Mouse (Mus musculus) left cerebral cortex, postnatal 25 days (tissue): Measurements from ENCODE around the gene Gstm5. TPM values are rescaled to one million over a fixed set of nuclear protein-coding genes. Genes with fewer than 3 reads are reported as not detected.
"Not testable (repeated sequence)": the region's sequence is repeated elsewhere in the genome, so short reads cannot be mapped to it uniquely, and the experiment has no call there.

Source experiments
- DNase-seq, 2 experiments: peaks; one replicate each; pipeline ENCODE4 v3.0.0; 2022; ENCODE audit warnings: low spot score in 2 of 2, mixed read lengths in 1 of 2
- intact Hi-C: fragments of 180-260 bp; cut with DNase I; formaldehyde crosslinking; loops from one replicate; pipeline ENCODE4 v1.15.1; 2025
- total RNA-seq, 2 experiments: library from RNA; stranded (reverse); gene quantifications; 2 replicates each; pipeline ENCODE4 v1.2.3; 2021

The Gstm5 gene
- total RNA-seq, 2 experiments from 2014 or later, result 234 to 260 TPM

DNA sequence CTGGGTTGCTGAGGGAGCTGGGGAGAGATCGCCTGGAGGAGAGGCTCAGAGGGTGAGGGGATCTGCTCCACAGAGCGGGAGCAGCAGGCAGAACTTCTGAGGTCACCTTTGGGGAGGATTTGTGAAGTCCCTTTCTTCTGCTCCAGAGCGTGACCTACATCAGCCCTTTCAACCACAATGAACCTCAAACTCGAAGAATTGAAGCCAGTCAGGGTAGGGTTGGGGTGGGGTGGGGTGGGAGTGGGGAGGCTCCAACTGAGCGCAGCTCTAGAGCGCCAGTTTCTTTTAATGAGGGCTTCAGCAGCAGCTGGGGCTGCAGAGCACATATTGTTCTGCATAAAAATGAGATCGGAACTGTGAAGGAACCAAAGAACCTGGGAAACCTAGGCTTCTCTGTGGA lies 26.5 kb upstream of the Gstm5 start:
- DNase-seq, result peak; percentile 49 to 61
- intact Hi-C loops, result loop anchor here (10.0 kb wide), 1 partner anchor 276 kb away; the partner anchor contains the start of gene Gnai3

DNA sequence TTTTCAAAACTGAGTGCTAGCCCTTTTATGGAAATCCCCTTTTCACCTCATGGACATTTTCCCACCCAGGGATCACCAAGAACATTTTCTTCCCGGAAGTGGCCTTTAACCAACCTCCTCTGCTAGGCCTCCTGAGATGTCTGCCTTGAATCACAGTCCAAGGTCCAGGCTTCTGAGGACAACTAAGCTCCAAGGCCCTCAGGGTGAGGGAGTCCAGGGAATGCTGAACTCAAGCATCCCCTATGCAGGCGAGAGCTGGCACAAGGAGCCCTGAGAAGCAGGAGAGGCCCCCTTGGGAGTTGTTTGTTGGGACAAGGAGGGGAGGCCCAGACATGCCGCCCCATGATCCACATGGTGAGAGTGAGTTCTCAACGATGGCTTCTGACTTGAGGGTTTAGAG lies 25.7 kb upstream of the Gstm5 start:
- DNase-seq, result no peak
- intact Hi-C loops, result loop anchor here (10.0 kb wide), 1 partner anchor 275 kb away; the partner anchor contains the start of gene Gnai3

DNA sequence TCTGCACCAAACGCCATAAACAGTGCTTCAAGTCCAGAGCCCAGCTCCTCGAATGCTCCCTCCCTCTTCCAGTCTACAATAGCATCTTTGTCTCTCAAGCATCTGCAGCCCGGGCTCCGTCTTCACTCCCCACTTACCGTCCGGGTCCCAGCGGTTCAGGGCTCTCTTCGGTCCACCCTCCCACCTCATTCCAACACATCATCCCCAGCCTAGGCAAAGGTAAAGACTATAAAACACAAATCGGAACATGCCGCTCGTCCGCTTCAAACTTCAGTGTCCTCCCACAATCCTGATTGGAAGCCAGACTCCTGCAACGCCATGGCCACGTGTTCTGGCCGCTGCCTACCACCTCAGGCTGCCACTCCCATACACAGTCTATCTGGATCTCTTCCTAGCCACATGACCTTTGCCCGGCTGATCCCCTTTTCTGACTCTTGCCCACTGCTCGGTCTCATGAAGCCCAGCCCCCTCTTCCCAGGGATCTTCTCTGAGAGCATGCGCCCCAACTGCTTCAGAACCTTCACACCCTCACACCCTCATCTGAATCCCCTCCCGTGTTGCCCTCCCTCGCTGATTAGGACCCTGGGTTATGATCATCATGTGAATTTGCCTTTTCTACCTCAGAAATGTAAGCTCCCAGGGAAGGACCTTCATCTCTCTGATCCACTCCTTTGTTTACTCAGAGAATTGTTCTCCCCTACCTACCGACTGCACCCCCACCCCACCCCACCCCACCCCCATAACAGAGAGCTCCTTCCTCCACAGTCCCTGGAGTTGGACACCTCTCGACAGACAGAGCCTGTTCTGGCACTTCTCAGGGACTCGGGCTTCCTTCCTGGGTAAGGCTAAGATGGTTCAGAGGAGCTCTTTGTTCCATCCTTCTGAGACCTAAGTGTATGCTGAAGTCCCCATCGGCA lies 22.0 kb upstream of the Gstm5 start:
- intact Hi-C loops, result no loop called here
- DNase-seq, result no peak

DNA sequence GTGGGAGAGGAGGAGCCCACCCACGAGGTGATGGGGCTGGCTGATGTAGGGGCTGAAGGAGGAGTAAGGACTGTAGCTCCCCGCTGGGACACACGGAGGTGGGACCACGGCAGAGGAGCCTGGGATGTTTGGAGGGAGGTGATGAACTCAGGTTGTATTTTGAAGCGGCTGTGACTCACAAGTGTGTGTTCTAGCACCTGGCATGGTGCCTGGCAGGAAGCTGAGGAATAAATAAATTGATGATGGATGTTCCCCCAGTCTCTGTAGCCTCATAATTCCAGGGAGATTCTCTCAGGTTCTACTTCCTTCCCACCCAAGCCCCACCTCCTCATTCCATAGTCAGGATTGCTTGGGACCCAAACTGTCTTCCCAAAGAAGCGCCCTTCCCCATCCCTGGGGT lies 20.4 kb upstream of the Gstm5 start:
- no peak for DNase-seq
- intact Hi-C loops, result no loop called here

DNA sequence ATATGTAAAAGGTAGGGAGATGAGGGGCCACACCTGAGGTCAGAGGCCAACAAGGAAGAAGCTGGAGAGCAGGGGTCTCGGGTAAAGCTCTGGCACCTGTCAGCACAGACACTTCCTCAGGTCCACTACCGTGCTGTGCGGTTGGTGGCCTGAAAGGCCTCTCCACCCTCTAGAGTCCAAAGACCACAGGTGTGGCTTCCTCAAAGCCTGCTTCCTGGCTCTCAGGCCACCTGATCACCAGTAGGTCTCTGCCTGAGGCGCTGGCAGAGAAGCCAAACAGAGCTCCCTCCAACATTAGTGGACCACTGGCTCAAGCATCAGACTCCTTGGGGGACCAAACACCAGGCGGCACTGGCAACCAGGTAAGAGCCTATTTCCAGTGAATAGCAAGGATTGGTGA lies 18.6 kb upstream of the Gstm5 start, which contains the start of gene Eps8l3:
TSS of gene Eps8l3 (plus strand) at position 225 of the 400 bp plus-strand sequence.
- intact Hi-C loops, result no loop called here
- no peak for DNase-seq

DNA sequence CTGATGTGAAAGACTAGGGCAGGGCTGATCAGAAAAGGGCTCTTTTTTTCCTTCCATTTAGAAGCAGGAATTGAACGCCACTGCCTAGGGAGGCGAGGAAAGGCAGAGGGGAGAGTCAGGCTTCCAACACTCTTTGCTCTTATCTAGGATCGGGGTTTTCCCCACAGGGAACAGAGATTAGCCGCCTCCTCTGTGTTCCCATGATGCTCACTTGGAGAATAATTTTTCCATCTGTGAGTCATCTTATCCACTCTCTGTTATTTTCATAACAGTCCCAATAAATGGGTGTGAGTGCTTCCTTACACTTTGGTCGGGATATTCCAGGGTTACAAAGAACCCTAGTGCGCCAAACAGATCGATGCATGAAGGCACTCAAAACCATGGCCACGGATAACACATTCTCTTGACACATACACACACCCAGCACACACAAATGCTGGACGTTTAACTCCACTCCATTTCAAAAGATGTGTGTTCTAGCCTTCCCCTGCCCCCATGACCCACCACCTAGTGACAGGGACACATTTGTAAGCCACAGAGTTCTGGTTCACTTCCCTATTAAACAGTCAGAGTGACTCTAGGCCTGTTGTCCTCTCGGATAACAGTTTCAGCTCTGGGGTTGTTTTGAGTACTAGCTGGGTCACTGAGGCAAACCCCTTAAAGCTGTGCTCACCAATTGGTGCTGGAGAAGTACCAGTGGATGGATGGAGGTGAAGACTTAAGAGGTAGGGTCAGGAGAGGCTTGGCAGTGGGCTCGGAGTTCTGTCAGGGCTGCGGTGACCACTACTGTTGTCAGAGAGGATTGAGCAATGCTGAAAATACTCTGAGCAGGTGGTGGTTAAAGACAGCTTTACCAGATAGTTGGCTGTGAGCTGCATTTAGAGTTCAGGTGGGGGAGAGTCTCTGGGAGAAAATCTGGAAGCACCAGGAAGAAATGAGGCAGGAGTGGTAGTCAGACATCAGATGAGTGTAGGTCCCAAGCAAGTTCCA lies 17.6 kb upstream of the Gstm5 start:
- intact Hi-C loops, result no loop called here

DNA sequence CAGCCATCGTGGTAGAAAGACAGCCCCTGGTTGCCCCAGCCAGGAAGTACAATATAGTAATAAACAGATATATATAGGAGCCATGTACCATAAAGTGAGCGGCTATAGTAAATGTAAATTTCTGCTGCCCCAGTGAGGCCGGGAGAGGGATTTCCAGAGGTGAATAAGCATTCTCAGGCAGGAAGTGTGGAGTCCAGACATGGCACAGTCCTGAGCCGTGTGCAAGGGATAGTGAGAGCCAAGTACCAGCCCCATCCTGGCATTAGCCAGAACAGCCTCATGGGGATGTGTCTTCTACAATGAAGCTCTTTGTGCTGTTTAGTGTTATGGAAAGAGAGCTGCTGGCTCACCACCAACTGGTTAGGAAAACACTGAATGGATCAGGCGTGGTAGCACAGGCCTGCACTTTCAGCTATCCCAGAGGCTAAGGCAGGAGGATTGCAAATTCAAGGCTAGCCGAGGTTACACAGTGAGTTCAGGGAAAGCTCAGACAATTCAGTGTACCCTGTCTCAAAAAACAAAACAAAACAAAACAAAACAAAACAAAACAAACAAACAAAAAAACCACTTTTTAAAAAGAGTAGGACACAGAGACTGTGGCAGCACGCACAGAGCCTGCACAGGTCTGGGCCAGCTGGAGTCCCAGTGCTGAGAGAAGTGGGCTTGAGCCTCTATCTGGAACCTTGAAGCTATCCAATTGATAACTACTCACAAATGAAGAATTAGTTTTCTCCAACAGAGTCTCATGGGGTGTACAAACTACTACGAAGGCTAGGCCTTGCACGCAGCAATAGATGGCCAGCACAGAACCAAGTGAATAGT lies 7.7 kb upstream of the Gstm5 start:
- intact Hi-C loops, result no loop called here
- peak; percentile 49 to 71 for DNase-seq

More for the DNA sequence above, 17.6 kb upstream of the Gstm5 start:
- no peak for DNase-seq

DNA sequence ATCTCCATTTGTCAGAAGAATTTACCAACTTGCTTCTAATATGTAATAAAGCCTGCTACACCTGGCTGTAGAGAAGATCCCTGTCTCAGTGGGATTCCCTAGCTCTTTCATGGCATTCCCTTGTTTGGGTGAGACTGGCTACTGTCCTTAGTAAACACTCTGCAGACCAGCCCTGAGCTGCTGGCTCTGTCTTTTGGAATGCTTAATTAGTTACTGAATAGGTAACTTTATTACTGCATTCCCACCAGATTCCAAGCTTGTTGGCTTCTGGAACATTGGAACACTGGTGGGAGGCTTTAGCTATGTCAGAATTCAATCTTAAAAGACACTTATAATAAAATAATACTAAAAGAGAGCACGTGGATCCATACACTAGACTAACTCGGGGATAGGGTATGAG lies 6.4 kb upstream of the Gstm5 start:
- DNase-seq, intact Hi-C loops: not testable (repeated sequence)

DNA sequence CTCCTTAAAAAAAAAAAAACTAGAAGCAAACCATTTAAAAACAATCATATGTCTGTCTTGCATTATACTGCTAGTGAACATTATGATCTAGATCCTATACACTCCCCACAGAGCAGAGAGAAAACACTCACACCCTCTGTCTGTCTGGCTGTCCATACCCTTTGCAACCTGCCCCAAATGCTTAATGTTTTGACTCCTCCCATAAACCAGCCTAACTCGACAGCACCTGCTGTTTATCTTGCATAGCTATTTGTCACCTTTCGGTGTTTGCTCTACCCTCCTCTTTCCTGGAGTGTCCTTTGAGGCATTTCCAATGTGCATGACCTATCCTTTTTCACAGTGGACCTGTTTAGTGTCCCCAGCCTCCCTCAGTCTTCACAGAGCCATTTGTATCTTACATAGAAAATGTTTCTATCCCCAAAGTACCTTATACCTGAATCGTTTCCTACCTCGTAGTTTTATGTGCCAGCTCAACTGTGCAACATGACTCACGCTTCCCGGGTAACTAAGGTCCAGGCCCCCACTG lies 364 bp upstream of the Gstm5 start:
- DNase-seq, result no peak
- intact Hi-C loops, result no loop called here

DNA sequence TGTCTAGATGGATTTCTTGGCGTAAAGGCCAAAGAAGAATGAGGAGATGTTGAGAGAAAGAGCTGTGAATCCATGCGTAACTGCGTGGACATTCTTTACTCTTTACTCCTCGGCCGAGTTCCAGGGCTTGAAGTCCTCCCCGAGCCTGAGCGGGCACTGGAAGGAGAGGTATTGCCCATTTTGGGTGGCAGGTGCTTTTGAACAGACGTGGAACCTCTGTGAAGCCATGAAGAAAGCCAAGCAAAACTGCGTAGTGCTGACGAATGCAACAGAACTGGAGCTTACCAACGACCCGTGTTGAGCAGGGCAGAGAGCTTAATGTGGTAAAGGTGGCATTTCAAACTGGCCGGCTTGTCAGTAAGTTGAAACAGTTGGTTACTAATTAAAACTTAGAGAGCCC lies 3.1 kb downstream of the Gstm5 start:
- DNase-seq, result no peak
- intact Hi-C loops, result no loop called here

DNA sequence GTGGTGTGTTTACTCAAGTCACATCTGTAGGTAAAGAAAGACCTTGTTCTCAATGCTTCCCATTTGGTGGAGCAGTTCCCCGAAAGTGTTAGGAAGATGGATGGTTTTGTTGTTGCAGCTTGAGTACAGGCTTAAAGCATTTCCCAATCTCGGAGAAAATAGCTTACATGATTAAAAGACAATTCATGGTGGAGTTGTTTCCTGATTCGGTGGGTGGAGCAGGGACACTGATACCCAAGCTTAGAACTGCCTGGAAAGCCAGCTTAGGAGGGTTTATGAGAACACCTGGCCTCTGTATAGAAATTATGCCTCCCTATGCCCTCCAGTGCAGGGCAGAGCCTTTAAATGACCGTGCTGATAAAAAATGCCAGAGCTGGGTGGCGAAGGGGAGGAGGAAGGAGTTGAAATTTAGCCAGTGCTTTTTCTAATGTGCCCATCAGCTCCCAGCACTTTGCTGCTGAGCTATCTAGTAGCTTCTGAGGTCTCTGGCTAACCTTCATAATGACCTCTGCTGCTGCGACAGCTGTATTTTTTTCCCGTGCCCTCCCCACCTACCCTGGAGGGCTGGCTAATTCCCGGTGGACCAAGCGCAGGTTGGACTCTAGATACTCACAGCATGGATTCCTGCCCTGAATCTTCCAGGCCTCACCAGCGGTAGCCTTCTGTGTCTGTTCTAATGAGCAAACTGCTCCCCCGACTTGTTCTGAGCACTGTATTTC lies 5.5 kb downstream of the Gstm5 start:
- intact Hi-C loops, result no loop called here

DNA sequence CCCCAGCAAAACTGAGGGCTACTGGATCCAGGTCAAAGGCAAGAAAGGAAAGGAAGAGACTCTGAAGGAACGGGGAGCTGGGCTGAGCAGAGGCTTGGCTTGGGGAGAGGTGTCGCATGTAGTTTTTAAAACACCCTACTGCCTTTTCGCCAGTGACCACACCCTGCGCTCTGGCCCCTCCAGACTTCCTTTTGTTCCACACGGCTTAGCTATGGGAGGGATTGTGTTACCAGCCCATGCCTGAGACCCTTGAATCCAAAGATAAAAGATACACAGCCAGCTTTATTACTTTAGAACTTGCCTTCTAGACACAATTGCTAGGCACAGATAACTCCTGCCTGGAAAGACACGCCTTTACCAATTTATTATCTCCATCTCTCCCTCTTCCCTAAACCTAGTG lies 10.3 kb downstream of the Gstm5 start:
- intact Hi-C loops, result no loop called here
- no peak for DNase-seq

More for the DNA sequence above, 5.5 kb downstream of the Gstm5 start:
- no peak for DNase-seq

DNA sequence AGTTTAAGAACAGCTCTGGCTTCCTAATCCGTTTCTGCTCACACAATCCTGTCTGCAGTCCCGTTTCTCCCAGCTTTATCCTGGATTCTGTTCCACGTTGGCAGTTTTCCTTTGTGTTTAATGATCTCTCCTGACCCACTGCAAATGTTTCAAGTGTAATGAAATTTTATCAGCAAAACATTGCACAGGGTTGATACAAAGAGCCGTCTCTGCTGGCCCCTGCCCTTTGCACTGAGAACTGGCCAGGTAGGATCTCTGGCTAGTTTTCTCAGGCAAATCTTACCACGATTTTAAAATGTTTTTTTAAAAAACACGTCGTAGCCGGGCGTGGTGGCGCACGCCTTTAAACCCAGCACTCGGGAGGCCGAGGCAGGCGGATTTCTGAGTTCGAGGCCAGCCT lies 21.1 kb downstream of the Gstm5 start:
- no peak for DNase-seq
- intact Hi-C loops, result loop anchor here (5.0 kb wide), 2 partner anchors 146 to 219 kb away; partner anchors contain the start of gene Ahcyl1

DNA sequence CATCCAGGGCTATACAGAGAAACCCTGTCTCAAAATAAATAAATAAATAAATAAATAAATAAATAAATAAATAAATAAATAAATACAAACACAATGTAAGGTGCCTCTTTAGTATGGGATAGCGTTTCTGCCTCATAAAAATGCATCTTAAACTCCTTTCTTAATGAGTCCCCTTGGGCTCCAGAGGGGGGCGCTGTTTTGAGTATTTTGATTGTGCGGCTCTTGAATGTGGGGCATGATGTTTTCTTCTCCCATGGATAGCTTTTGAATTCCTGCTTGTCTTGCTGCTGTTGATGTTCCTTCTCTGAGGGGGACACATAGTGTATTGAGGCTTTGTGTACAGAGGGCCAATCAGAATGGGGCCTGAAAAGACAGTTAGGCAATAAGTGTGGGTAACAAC lies 21.5 kb downstream of the Gstm5 start:
- intact Hi-C loops, result loop anchor here (5.0 kb wide), 2 partner anchors 145 to 220 kb away; partner anchors contain the start of gene Ahcyl1
- no peak for DNase-seq

DNA sequence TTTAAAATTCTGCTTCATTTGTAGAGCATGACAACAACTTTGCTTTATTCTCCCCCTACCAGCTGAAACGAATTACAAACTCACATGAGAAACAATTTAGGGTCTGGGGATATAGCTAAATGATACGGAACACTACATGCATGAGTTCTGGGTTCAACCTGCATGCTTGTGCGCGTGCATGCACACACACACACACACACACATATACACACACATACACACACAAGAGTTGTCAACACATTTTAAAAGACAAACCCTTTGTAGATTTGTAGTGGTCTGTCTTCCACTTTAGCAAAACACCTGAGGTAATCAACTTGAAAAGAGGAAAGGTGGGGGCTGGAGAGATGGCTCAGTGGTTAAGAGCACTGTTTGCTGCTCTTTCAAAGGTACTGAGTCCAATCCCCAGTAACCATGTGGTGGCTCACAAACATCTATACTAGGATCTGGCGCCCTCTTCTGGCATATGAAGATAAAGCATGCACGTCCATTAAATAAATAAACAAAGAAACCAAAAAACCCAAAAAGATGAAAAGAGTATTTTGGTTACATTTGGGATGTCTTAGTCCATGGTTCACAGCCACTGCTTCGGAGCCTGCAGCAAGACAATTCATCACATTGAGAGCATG lies 22.3 kb downstream of the Gstm5 start:
- intact Hi-C loops, result loop anchor here (1.0 to 5.0 kb wide), 3 partner anchors 51 to 221 kb away; partner anchors contain the start of gene Ahcyl1
- DNase-seq, result peak; percentile 66 to 75

DNA sequence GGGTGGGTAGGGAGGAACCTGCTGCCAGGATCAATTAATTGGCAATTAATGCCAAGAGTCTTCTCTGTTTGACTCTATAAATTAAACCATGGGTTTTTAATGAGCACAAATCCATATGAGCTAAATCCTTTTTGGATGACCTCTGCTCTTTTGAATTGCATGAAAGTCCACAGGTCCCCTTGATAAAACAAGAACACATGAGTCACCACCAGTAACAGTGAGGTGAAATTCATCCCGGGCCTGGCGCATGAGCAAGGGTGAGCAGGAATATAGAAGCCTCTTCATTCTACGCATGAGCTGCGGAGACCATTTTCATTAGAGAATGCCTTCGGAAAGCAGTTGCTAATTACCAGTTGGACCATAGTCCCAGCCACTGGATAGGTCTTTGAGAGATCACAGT lies 24.7 kb downstream of the Gstm5 start:
- no peak for DNase-seq
- intact Hi-C loops, result no loop called here

DNA sequence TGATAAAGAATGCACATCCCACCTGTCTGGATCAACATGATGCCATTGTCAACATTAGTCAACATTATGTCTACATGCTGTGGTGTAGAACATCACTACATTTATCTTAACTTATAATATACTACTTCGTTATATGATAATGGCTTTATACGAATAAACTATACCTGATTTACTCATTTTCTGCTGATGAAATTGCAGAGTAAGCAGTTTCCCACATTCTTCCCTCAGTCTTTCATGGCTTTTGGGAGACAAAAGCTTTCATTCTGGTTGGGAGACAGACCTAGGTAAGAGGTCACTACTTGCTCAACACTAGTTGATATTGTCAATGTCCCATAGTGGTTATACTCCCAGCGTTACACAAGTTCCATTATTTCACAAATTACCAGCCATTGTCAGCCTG lies 29.7 kb downstream of the Gstm5 start:
- intact Hi-C loops, result no loop called here

DNA sequence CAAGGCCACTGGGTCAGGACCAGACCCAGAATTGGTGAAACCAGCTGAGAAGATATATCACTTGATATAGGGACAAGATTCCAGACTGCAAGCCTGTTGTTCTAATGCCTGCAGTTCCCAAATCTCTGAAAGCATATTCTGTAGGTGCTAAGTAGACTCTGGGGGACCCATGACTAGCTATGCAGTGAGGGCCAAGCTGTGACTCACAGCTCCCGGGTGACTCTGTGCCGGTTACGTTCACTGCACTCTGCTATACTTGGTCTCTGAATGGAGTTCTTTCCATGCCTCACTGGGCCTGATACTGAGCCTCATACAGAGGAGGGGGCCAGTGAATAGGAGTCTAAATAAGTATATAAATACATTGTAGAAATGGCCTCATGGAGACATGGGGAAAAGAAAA lies 32.2 kb downstream of the Gstm5 start:
- DNase-seq, result no peak
- intact Hi-C loops, result no loop called here

More for the DNA sequence above, 29.7 kb downstream of the Gstm5 start:
- no peak for DNase-seq
